Mouse (Mus musculus): ENCODE measurements around the gene Scn10a.

The Scn10a gene

GRCm38 (mm10) chr9:119571411-119571888 is 147.7 kb downstream of the Scn10a start:
- DNase-seq: no peak

GRCm38 (mm10) chr9:119570652-119571051 is 148.5 kb downstream of the Scn10a start:
- DNase-seq: no peak

- DNase-seq: no peak
These were observed 150.4 kb downstream of the Scn10a start for GRCm38 (mm10) chr9:119568732-119569131.

GRCm38 (mm10) chr9:119567800-119568199 is 151.3 kb downstream of the Scn10a start:
- DNase-seq: no peak

GRCm38 (mm10) chr9:119566214-119566613 is 152.9 kb downstream of the Scn10a start:
- no peak for DNase-seq

- DNase-seq: no peak
These were observed 154.3 kb downstream of the Scn10a start for GRCm38 (mm10) chr9:119564803-119565202.

GRCm38 (mm10) chr9:119563617-119564016 is 155.5 kb downstream of the Scn10a start:
- DNase-seq: peak; percentile 13

- no peak for DNase-seq
These were observed 156.9 kb downstream of the Scn10a start for GRCm38 (mm10) chr9:119562256-119562655.

- no peak for DNase-seq
These were observed 157.4 kb downstream of the Scn10a start for GRCm38 (mm10) chr9:119561746-119562145.

- DNase-seq: no peak
These were observed 159.4 kb downstream of the Scn10a start for GRCm38 (mm10) chr9:119559537-119560276.

Measured in cerebellum, adult 11 months (tissue).